Mouse (Mus musculus): ENCODE measurements around the gene Clpsl2.

DNA sequence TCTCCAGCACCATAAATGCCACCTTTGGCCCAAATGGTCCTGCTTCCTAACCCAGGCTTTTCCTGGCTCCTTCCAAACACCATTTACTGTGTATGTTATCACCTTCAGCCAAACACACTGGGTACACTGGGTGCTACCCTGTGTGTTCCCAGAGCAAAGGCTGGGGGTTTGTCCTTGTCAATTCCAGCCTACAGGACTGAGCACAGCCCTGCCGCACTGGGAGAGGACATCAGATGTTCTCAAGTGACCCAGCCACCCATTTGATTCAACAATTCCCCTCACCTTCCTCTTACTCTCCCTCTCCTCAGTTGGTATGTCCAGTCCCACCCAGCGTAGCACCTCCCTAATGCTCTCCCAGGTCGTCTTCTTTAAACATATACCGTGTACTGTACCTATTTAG, 28.6 kb upstream of the Clpsl2 start:
- TF ChIP-seq CTCF (IDR thresholded peaks at IDR 0.05; ENCODE audit: borderline replicate concordance, insufficient read depth, low read length) = no peak
- TF ChIP-seq POLR2A (IDR thresholded peaks at IDR 0.05; ENCODE audit: low read depth, low read length) = no peak
